Mouse (Mus musculus): ENCODE data around the gene Cacna1i. TPM values are rescaled to one million over a fixed set of nuclear protein-coding genes. Genes with fewer than 3 reads are reported as not detected.

Gene Cacna1i
- polyA plus RNA-seq (2012) = 0.05 and 0.27 TPM in 2 replicates

GRCm38 (mm10) chr15:80286851-80287415, at the start of gene Cacna1i:
Gene Cacna1i, plus strand, starts transcription at chr15:80287238.

GRCm38 (mm10) chr15:80254847-80255645, 32.0 kb upstream of the Cacna1i start, which contains the start of gene Atf4:
Gene Atf4, plus strand, starts transcription at chr15:80255184.

GRCm38 (mm10) chr15:80263610-80264575, 23.1 kb upstream of the Cacna1i start, which contains the start of gene Rps19bp1:
Gene Rps19bp1, minus strand, starts transcription at chr15:80264315.

Other genes with a start within 250 kb of the Cacna1i start
- gene Syngr1, start 195.9 kb upstream of the Cacna1i start, polyA plus RNA-seq (2012) = 5.2 and 7.4 TPM in 2 replicates
- 372 and 410 TPM in 2 replicates for gene Rpl3, start 195.4 kb upstream of the Cacna1i start, polyA plus RNA-seq (2012)
- gene Tab1, start 154.1 kb upstream of the Cacna1i start, polyA plus RNA-seq (2012) = 14.6 and 16.3 TPM in 2 replicates
- gene Mgat3, start 113.5 kb upstream of the Cacna1i start, polyA plus RNA-seq (2012) = not detected in 2 replicates
- 12.9 and 14.9 TPM in 2 replicates for gene Mief1, start 53.2 kb upstream of the Cacna1i start, polyA plus RNA-seq (2012)
- not detected in 2 replicates for gene AC140267.1, start 51.4 kb upstream of the Cacna1i start, polyA plus RNA-seq (2012)
- 643 and 648 TPM in 2 replicates for gene Atf4, start 32.1 kb upstream of the Cacna1i start, polyA plus RNA-seq (2012)
- 77.1 TPM in 2 replicates for gene Rps19bp1, start 22.9 kb upstream of the Cacna1i start, polyA plus RNA-seq (2012)